Mouse (Mus musculus): ENCODE measurements around the gene Slc50a1.

Gene Slc50a1

DNA sequence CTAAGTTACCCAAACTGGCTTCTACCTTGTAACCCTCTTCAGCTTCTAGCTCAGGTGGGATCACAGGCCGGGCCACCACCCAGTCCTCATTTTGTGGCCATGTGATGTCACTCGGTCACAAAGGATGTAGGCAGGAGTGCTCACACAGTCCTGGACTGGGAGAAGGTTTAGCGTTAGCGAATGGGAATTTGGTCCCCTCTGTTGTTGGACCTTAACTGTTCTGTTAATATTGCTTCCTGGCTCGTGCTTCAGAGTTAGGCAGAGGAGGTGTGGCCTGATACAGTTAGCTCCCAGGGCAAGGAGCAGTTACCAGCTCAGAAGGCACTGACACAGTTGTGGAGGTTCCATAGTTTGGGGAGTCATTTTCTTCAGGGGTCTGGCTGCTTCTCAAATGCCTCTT, 23.8 kb upstream of the Slc50a1 start:
- no peak for DNase-seq (ENCODE audit: low read depth, low spot score)

DNA sequence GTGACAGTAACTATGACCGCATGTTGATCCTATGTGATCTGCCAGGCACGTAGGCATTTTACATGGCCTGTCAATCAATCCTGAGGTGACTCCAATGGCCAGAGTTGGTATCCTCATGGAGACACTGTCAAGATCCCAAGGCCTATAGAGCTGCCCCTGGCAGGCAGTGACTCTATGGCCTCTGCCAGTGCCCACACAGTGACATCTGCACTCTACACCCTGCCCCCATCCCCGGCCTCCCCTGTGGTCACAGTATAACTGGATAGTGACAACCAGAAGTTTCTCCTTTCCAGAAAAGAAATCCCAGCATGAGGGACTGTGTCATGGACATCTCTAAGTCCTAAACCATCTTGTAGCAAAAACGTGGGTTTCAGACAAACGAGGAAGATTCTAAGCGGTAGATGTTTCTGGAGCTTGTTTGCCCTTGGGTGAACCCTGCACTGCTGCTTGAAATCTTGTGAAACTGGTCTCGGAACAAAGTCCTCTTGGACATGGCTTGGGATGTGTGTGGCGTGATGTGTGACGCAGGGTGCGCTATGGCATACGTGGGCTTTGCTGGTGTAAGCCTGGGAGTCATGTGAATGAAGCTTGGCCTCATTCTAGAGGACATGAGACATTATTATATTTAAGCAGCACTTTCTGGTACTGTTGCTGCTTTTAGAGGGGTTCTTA, 23.0 kb upstream of the Slc50a1 start:
- DNase-seq (ENCODE audit: low read depth, low spot score), result no peak

GRCm38 (mm10) chr3:89292303-89292702, 21.9 kb upstream of the Slc50a1 start:
- DNase-seq (ENCODE audit: low read depth, low spot score), result no peak

DNA sequence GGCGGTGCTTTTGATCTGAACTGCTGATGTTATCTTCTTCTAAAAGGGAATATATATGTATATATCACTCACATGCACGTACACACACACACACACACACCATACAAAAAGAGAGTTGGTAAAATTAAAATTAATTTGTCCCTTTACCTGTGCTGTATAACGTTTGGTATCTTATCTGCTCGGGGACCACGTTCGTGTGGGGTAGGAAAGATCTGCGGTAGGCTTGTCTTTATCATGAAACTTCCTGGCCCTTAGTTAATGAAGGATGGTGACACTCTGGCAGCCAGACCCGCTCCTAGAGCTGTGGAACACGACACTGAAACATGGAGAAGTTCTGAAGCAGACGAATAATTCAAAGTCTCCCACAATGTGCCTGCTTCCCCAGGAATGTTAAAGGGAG, 21.5 kb upstream of the Slc50a1 start:
- no peak for DNase-seq (ENCODE audit: low read depth, low spot score)

GRCm38 (mm10) chr3:89288503-89288928, 18.1 kb upstream of the Slc50a1 start:
- DNase-seq (ENCODE audit: low read depth, low spot score), result no peak

- DNase-seq (ENCODE audit: low read depth, low spot score), result no peak
Measured at GRCm38 (mm10) chr3:89287286-89287685, 16.9 kb upstream of the Slc50a1 start.

GRCm38 (mm10) chr3:89285526-89285925, 15.2 kb upstream of the Slc50a1 start:
- DNase-seq (ENCODE audit: low read depth, low spot score), result no peak

GRCm38 (mm10) chr3:89284261-89284660, 13.9 kb upstream of the Slc50a1 start:
- no peak for DNase-seq (ENCODE audit: low read depth, low spot score)

GRCm38 (mm10) chr3:89282291-89282643, 11.9 kb upstream of the Slc50a1 start:
- no peak for DNase-seq (ENCODE audit: low read depth, low spot score)

DNA sequence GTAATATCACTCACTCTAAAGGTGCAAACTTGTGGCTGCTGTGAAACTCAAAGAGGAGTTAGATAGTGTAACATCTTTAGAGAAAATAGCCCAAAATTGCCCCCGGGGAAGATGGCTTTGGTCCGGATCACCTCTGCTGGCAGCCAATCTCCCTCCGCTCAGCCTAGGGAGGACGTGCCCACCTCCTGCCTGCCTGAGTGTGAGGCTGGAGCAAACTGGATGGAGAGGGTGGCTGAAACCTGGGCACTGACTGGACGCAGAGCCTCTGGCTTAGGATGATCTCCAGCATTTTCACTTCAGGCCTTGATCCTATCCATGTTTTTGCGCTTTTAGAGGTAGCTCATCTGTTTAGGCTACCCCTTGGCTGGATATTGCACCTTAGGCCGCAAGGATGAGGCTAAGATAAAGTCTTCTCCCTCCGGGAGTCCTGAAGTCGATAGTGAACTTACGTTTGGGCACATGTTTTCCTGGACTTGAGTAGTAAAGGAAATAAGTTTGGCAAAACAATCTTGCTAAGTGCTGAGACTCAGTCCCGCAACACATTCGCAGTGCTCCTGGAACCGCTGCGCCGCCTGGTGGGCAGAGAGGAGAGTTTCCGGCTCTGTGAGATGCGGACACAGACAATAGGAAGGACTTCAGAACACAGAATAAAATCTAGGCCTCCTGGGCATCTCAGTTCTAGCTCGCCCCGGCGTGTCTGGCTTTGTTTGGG, 11.4 kb upstream of the Slc50a1 start:
- DNase-seq (ENCODE audit: low read depth, low spot score), result peak; percentile 80

- DNase-seq (ENCODE audit: low read depth, low spot score), result no peak
Measured at GRCm38 (mm10) chr3:89280606-89281511, 10.5 kb upstream of the Slc50a1 start, which contains the start of gene Efna1. TSS of gene Efna1 (minus strand) at chr3:89281142.

- no peak for DNase-seq (ENCODE audit: low read depth, low spot score)
Measured at GRCm38 (mm10) chr3:89280050-89280605, 9.8 kb upstream of the Slc50a1 start.

- DNase-seq (ENCODE audit: low read depth, low spot score), result peak; percentile 76
Measured at GRCm38 (mm10) chr3:89279153-89279890, 9.0 kb upstream of the Slc50a1 start.

DNA sequence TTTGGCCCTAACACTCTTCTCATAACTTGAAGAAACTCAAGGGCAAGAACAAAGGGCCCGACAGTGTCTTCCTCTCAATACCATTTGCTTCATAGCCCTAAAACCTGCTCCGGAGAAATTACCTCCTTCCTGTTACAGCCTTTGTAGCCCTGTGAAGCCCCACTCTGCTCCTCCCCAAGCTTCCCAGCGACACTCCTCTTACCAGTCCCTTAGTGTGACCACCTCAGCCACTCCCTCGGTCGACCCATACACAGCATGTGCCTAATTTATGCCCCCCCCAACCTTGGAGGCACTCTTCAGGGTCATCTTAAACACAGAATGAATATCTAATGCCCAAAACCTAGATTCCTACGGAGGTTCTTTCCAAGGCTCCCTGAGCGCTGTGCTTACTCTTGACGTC, 8.3 kb upstream of the Slc50a1 start:
- no peak for DNase-seq (ENCODE audit: low read depth, low spot score)

DNA sequence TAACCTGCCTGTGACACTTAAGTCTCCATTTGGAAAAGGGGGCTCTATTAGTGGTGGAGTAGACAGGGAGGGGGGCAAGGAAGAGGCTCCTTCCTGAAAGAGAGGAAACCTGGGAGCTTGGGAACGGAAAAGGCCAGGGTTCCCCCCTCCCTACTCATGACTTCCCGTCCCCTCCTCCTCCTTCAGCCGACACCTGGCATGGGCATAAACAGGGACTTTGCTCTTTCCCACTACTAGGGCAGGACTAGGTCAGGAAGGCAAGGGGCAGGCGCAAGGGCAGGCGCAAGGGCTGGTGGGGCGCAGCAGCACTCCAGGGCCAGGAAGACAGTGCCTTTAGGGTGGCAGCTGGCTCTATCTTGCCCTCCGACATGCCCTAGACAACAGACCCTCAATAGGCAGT, 7.7 kb upstream of the Slc50a1 start:
- no peak for DNase-seq (ENCODE audit: low read depth, low spot score)

DNA sequence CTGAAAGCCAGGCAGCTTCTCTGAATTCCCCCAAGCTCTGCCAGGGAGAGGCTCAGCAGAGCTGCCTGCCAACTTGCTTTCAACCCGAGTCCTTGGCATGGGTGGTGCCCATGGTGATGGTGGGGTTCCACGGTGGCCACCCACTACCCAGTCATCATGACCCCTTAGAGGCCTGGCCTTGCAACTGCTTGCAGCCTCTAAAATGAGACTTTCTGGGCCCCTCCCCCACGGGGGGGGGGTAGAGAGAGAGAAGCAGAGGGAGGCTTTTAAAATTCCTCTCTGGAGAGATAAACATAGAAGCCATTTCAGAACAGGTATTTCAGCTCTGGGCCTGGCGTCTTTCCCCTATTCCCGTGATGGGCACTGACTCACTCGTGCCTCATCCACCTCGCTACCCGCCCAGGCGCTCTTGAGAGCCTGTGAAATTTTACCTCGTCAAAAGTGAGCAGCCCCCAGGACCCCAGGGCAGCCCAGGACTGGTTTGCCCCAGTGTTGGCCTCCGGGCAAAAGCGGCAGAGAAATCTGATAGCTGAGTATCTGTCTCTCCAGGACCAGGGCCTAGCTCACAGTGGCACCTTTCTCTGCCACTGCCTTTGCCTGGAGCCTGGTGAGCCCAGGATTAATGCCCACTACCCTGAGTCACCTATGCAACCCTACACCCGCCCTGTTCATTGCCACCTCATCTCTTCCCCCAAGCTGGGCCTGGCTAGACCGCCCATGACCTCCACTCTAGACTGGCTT, 7.1 kb upstream of the Slc50a1 start:
- DNase-seq (ENCODE audit: low read depth, low spot score), result no peak

GRCm38 (mm10) chr3:89276061-89276460, 5.7 kb upstream of the Slc50a1 start:
- no peak for DNase-seq (ENCODE audit: low read depth, low spot score)

GRCm38 (mm10) chr3:89271760-89272159, 1.4 kb upstream of the Slc50a1 start:
- no peak for DNase-seq (ENCODE audit: low read depth, low spot score)

DNA sequence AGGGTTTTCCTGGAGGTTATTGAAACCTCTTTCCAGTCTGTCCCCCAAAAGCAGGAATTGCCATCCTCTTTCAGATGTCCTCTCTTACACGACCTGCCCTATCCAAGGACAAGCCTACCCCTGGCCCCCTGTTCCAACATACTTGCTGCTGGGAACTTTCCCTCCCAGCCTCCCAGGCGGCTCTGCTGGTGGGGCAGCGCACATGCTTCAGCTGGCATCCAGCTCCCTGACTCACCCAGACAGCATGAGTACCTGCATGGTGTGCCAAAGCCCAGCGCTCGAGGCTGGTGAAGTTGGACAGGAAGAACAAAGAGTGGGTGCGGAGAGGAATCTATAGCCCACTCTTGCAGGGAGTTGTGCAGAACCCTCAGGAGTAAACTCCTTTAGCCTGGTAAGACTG, 521 bp upstream of the Slc50a1 start:
- DNase-seq (ENCODE audit: low read depth, low spot score), result no peak

DNA sequence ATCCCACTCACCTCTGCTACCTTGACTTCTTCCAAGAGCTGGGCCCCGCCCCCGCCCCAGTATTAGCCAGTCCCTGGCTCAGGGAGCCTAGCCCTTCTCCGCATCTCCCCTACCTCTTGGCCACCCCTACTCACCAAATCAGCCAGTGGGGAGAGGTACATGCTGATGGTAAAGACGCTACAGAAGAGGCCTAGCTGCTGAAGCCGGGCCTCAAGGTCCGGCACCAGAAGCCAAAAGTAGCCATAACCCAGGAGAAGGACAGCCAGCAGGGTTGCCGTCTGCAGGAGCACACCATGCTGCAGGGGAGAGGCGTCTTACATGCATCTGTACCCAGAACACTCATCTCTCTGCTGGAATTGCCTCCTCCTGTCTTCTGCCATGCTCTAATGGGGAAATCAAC, 1.5 kb downstream of the Slc50a1 start:
- no peak for DNase-seq (ENCODE audit: low read depth, low spot score)
